Mouse (Mus musculus): ENCODE measurements around the gene Slc15a1.

DNA sequence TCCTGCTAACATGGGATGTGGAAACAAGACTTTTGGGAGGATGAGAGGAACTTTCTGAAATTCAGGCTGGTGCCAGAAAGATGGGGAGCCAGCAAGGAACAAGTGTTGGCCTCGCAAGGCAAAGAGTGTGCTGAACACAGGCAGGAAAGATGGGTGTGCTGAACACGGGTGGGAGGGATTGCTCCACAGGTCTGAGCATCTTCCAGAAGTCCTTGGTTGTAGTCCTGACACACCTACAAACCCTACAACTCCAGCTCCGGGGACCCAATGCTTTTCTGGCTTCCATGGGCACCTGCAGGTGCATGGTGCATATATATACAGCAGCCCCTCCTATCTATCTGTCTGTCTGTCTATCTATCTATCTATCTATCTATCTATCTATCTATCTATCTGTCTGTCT, 44.1 kb downstream of the Slc15a1 start:
- TF ChIP-seq POLR2A (IDR thresholded peaks at IDR 0.05; ENCODE audit: low read depth, low read length) (no peak), CTCF (IDR thresholded peaks at IDR 0.05; ENCODE audit: extremely low read depth, insufficient read length, insufficient replicate concordance, low read depth, low read length) (no peak)

Data from small intestine, adult 2 months (tissue).